Mouse (Mus musculus) right cerebral cortex, postnatal 14 days (tissue): ENCODE results near the gene A4galt.

ENCODE experiments used
- DNase-seq: peaks from one replicate; pipeline ENCODE4 v3.0.0; 2022

The A4galt gene

GRCm38 (mm10) chr15:83265269-83265668, 13.7 kb upstream of the A4galt start:
- no peak for DNase-seq

DNA sequence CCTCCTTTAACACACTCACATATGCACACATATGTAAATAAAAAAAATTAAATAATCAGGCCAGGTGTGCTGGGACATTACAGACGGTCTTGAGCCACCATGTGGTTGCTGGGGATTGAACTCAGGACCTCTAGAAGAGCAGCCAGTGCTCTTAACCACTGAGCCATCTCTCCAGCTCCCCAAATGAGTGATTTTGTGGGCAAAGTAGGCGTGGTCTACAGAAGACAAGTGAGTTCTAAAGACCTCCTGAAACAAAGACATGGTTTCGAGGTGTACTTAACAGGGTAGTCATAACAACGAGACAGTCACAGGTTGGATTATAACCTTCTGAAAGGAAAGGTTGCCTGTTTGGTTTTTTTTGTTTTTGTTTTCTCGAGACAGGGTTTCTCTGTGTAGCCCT, 11.8 kb upstream of the A4galt start:
- no peak for DNase-seq

DNA sequence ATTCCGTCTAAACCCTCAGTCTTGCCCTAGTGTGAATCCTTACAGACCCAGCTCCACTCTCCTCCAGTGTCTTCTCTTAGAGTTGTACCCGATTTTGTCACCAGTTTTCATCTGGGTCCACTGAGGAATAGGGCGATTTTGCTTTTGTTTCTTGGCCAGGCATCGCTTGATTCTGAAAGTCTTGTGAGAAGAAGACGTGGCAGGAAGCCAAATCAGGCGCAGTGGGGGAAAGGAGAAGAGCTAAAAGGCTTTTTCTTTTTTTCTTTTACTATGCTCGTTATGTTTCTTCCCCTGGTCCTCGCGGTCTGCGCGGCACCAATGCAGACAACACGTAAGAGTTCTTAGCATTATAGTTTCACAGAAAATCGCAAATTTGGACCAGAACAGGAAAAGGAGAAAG, 6.3 kb upstream of the A4galt start:
- peak; percentile 32 for DNase-seq

DNA sequence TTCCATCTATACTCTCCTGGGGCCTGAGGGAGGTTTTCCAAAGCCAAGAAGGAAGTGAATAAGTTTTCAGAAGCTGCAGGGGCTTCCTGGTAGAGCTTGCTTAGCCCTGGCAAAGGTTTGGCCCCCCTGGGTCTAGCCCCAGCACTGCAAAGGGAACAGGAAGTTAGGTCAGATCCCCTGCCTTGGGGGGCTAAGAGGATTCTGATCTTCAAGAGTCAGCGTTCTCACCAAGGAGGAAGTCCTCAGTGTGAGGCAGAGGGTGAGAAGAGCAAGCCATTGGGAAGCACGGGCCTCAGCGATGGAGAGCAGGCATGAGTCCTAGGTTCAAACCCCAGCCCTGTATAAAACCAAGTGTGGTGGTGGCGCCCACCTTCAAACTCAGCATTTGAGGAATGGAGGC, 4.9 kb upstream of the A4galt start:
- no peak for DNase-seq

DNA sequence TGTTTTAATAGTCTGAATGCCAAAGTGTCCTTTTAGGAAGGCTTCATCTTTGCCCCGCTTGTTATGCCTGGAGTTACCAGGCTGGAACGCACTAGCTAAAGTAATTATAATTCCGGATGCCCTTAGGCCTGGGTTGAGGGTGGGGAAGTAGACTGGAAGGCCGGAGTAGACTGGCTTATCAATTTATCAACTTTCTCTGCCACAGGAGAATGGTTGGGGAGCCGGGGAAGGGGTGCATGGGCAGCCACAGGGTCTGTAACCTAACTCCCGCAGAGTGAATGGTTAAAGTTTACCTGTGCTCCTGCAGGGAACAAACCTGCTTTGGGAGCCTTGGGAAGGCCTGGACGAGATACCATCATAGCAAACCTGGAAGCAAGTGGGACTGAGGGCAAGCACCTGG, 4.4 kb upstream of the A4galt start:
- no peak for DNase-seq

DNA sequence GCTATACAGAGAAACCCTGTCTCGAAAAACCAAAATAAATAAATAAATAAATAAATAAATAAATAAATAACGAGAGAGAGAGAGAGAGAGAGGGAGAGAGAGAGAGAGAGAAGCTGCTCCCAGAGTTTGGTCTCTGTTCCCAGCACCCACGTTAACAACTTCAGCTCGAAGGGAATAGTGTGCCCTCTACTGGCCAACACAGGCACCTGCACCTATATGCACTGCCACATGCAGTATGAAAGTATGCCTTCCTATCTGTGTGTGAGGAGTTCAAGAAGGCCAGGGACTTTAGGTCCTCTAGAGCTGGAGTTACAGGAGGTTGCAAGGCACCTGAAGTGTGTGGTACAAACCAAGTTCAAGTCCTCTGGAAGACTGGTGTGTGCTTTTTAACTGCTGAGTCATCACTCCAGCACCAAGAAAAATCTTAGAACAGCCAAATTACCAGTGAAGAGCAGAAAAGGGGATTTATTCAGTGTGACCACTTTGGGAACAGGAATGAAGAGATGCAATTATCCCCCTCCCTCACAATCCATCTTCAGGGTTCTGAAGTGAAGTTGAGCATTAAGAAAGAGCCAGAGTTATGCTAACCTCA, 3.7 kb upstream of the A4galt start:
- DNase-seq, result no peak

- no peak for DNase-seq
Measured at GRCm38 (mm10) chr15:83254372-83255070, 2.9 kb upstream of the A4galt start.

DNA sequence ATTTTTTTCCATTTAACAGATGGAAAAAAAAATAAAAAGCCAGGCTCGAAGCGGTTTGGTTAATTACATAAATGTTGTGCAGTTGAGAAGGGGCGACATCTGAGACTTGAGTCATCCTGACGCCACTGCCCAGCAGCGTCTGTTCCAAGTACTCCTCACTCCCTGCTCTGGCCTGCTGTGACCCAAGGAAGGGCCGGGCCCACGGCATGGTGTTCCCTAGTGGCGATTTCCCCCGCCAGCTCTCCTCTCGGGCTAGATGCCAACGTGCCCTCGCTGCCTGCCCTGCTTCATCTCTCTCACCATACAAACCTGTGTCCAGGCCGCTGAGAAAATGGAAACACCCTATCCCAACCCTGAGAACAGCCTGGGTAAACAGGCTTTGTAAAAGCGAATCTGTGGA, 486 bp upstream of the A4galt start:
- DNase-seq, result no peak

DNA sequence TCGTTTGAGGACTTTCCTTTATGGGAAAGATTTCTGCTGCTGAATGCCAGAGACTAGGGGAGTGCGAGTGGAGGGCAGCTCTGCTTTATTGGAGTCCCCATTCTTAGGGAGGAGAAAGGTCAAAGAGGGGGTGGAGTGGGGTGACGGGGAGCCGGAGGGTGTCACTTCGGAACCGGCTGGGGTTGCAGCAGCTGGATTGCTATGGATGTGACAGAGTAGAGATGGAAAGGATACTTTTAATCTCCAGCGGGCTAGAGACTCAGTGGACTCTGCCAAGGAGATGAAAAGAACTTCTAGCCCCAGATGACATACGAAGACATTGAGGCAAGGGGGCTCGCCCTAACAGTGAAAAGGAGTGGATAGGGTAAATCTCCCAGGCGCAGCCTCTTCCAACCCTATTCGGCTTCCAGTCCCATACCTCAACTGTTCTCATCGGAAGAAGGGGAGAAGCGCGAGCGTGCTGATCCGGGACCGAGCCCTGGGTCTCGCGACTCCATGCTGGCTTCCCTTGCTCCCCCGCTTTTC, 861 bp downstream of the A4galt start:
- no peak for DNase-seq

DNA sequence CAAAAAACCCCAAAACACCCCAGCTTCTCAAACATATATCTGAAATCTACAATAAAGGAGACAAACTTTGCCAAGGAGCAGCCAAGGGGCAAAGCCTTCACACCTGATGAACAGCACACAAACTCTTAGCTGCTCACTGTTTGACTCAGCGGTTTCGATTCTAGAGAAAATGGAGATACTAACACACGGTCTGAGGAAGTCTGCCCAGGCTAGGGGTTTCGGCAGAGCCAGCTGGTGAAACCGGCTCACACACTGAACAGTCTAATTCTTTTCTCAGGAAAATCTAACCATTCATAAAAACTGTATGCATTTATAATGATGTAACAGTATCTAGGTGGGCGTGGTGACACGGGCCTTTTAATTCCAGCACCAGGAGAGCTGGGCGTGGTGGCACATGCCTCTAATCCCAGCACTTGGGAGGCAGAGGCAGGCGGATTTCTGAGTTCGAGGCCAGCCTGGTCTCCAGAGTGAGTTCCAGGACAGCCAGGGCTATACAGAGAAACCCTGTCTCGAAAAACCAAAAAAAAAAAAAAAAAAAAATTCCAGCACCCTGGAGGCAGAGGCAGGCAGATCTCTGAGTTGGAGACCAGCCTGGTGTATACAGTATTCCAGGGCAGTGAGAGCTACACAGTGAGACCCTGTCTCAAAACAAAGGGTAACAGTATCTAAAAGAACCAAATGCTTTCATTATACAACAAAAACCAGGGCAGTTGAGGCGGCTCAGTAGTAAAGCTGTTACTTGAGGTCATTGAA, 1.9 kb downstream of the A4galt start:
- no peak for DNase-seq

- DNase-seq, result no peak
Measured at GRCm38 (mm10) chr15:83248236-83248844, 3.2 kb downstream of the A4galt start.

- DNase-seq, result no peak
Measured at GRCm38 (mm10) chr15:83244371-83244770, 7.2 kb downstream of the A4galt start.

DNA sequence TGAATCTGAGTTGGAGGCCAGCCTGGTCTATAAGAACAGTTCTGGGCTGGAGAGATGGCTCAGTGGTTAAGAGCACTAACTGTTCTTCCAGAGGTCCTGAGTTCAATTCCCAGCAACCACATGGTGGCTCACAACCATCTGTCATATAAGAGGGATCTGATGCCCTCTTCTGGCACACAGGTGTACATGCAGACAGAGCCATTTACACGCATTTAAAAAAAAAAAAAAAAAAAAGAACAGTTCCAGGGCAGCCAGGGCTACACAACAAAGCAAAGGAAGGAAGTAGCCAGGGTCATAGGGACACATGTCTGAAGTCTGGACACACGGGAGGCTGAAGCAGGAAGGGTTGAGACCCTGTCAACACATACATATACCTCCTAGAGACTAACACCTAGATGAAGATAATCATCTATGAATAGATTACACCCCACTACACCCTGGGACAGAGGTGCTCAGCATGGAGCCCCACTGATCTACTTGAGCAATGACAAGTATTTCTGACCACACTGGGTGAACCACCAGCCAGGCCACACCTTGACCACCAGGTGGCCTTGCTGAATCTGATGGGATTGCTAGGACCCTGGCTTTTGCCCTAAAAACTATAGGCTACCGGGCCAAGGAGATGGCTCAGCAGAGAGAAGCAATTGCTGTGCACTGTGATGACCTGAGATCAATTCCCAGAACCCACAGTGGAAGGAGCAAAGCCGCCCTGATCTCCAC, 9.5 kb downstream of the A4galt start:
- no peak for DNase-seq

DNA sequence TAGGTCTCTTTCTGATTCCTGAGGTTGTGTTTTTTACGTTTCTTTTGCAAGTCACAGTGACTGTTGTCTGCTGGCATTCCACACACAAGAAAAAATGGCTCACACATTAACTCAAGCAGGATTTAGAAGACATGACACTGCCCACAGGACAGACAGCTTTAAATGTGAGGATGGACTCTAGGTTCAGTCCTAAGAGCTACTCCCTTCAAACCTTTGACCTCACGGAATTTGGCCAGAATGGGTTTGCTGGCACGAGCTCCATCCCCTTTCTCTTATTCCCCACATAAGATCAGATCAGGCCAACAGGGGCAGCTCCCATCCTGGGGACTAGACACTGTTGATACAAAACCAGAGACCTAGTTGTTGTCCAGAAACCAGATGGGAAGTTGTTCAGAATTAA, 10.1 kb downstream of the A4galt start:
- DNase-seq, result no peak

GRCm38 (mm10) chr15:83237460-83238243, 13.9 kb downstream of the A4galt start:
- DNase-seq, result no peak

DNA sequence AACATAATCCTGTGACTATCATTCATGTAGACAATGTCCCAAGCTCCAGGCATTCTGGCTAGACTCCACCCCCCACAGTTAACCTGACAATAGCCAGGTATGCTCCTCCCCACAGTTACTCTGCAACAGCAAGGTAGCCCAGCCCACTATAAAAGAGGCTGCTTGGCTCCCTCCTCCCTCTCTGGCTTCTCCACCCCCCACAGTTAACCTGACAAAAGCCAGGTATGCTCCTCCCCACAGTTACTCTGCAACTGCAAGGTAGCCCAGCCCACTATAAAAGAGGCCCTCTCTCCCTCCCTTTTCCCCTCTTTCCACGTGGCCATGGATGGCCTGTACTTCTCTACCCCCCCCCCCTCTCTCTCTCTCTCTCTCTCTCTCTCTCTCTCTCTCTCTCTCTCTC, 14.8 kb downstream of the A4galt start:
- DNase-seq, result no peak

GRCm38 (mm10) chr15:83233219-83233992, 18.2 kb downstream of the A4galt start:
- peak; percentile 48 for DNase-seq

- DNase-seq, result no peak
Measured at GRCm38 (mm10) chr15:83227559-83227958, 24.0 kb downstream of the A4galt start.

DNA sequence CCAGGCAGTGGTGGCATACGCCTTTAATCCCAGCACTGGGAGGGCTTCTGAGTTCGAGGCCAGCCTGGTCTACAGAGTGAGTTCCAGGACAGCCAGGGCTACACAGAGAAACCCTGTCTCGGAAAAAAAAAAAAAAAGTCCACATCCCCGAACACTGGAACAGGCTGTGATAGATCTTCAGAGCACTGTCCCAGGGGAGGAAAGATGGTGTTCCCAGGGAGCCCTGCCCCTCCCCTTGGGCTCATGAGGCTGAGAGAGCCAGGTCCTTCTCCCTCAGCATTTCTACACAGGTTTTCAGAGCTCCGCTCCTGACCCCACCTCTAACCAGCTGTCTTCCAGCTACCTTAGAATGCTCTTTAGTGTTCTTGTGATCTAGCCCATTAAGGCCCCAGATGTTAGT, 24.7 kb downstream of the A4galt start:
- DNase-seq, result no peak

- DNase-seq, result no peak
Measured at GRCm38 (mm10) chr15:83226066-83226834, 25.3 kb downstream of the A4galt start.
